Mouse (Mus musculus): ENCODE data around the gene Itgb5.

- no peak for TF ChIP-seq CTCF (IDR thresholded peaks at IDR 0.05; ENCODE audit: low read depth, low read length)
- no peak for TF ChIP-seq POLR2A (IDR thresholded peaks at IDR 0.05; ENCODE audit: borderline replicate concordance, low read depth, low read length)
These were observed 103.9 kb downstream of the Itgb5 start for GRCm38 (mm10) chr16:33933411-33933810.

Measured in bone marrow macrophage, adult 2 months (primary cell).